Mouse (Mus musculus) kidney, postnatal 14 days (tissue): ENCODE data around the gene Alpk1.
"Not testable (repeated sequence)": the region's sequence is repeated elsewhere in the genome, so short reads cannot be mapped to it uniquely, and the experiment has no call there.

Experiments
- DNase-seq: peaks from one replicate; pipeline ENCODE4 v3.0.0; 2022; ENCODE audit warnings: mixed read lengths

Alpk1 gene

DNA sequence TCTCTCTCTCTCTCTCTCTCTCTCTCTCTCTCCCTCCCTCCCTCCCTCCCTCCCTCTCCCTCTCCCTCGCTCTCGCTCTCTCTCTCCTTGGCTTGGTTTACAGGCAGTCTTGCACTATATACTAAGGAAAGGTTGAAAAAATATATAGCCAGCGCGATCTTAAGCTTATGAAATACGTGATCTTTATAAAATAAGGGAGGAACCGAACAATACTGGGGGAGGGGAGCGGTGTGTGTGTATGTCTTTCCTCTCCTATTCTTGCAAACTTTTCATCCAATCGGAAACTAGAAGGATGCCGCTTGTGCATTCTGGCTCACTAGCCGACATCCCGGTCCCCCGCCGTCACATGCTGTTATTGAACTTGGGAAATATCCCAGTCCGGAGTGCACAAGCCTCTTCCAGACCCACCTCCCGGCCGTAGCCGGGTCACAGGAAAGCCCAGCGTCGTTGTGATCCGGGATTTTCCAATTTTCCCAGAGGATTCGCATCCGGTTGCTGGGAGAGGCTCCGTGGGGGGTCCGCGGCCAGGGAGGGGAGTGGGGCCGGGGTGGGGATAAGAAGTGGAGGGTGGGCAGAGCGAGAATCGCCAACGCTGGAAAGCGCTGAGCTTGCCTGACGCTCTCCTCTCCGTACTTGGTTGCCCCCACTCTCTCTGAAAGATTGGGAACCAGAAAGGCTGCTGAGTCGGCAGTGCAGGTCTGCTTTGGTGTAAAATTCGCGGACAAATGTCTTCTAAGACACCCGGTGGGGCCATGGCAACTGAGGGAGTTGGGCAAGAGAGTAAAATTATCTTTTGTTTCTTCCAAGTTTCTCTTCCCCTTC is 10.1 kb upstream of the Alpk1 start:
- DNase-seq, result peak; percentile 66

DNA sequence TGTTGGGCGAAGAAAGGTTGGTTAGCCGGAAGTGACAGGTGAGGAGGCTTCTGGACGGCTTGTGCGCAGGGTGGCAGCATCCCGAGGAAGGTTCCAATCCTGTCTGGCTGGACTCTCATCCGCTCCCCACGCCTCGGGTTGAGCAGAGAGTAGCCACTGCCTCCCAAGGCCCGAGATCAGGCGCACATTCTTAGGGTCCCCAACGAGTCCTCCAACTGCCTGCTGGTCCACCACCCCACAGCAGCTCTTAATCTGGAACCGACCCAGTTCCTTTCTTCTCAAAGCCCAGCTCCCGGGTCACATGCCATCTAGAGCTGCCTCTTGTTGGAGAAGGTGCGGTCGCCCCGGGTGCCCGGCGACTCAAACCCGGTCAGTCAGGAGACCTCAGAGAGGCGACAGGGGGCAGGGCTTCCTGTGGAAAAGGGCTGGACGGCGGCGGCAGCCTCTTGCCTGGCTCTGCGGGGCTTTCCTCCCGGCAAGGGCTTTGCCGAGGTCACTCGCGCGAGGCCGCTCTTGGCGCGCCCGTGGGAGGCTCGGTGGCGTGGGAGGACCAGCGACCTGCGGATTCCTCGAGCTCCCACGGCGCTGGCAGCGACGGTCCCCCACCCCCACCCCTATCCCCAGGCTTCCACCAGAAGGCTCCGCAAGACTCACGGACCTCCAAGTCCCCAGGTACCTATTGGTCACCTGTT is 9.3 kb upstream of the Alpk1 start, which contains the start of gene Tifa:
Tifa (plus strand) TSS at position 306 of the 692 bp plus-strand sequence.
- peak; percentile 74 for DNase-seq

DNA sequence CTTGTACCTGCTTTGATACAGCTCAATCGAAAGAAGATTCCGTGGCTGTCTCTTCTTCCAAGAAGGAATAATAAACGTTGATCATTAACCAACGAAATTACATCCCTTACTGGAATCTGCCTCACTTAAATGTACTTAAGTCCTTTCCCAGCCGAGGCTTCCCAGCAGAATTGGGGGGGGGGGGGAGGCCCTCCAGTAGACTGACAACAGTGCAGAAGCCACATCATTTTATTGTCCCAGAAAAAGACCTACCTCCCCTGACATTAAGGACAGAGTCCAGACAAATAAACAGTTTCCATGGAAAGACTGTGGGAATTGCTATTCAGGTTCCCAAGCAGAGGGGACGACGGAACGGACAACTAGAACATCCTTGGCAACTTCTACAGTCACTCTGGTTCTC is 8.6 kb upstream of the Alpk1 start:
- DNase-seq, result no peak

DNA sequence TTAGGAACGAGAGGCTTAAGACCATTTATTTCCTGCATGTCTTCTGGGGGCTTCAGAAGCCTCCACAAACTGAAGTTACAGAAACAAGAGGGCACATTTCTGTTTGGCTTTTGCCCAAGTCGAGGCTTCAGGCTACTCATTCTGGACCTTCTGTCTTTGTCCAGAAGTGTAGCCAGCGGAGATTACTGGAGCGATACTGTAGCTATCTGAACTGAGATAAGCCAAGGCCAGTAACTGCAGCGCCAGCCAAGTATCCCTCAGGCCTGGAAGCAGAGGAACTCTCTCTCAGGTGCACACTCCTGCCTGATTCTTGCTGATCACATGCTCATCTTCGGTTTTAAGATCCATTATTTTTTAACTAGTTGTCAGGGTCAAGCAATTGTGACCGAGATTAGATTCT is 7.7 kb upstream of the Alpk1 start:
- DNase-seq, result no peak

DNA sequence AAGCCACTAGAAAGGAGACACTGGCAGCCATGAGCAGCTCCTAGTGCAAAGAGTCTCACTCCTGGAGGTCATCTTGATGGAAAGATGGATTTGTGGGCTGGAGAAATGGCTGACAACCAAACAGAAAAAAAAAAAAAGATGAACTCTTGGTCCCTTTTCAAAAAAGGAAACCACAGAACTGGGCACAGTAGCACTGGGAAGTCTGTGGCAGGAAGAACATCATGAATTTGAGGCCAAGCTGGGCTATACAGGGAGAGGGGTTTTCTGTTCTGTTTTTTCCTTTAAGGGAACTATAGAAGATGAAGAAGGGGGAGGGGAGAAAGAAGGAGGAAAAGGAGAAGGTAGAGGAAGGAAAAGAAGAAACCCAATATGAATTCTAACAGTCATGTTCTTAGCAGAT is 6.7 kb upstream of the Alpk1 start:
- DNase-seq, result no peak

DNA sequence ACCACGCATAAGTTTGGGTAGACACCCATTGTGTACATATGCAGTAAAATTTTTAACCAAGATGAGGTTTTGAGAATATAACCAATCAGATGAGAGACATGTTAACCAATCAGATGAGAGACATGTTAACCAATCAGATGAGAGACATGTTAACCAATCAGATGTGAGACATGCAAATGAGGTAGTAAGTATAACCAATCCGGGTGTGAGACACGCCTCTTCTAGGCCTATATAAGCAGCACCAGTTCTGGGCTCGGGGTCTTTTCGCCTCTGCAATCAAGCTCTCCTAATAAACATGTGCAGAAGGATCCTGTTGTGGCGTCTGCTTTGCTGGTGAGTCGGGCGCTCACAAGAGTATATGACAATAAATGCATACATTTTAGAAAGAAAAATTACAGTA is 3.4 kb upstream of the Alpk1 start:
- DNase-seq, result not testable (repeated sequence)

DNA sequence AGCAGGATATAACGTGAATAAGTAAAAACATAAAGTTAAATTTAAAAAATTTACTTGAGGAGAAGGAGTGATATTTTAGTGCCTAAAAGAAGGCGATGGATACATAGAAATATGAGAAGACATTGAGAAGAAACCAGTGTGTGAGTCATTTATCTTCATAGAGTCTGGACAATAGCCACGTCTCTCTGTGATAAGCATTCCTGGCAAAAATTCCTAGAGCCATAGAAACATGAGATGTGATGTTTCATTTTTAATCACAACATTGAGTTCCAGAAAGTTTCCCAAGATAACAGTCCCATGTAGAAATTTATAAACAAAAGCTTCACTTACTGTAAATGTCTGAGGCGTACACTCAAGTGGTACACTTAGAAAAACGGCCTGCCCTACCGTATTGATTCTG is 2.6 kb upstream of the Alpk1 start:
- no peak for DNase-seq

DNA sequence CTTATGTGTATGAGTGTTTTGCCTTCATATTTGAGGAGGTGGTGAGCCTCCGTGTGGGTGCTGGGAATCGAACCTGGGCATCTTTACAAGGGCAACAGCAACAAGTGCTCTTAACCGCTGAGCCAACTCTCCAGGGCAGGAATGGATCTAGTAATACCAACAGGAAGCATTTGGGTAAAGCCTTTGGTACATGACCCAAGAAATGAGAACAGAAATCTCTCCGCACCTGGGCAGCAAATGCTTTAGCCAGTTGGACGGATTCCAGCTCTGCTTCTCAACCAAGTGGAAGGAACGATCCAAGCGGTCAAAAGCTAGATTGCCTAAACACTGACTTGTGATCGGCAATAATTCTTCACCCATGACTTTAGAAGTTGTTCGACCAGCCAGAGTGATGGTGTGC is 594 bp upstream of the Alpk1 start:
- DNase-seq, result peak; percentile 34

DNA sequence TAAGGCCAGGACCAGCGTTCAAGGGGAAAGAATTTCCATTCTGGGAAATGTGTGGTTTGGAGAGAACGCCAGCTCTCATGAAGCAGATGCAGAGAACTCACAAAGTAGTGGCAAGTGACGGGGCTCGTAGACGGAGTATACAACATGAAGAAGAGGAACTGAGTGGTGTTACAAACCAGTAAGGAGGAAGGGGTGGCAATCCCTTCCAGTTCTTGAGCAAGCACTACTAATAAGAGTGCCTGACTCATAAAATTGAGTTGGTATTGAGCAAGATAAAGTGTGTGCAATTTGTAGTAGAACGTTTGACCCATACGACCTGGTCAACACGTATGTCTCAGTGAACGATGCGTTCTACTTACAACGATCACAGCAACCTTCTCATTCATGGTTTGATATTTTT is 11.2 kb downstream of the Alpk1 start:
- DNase-seq, result no peak

DNA sequence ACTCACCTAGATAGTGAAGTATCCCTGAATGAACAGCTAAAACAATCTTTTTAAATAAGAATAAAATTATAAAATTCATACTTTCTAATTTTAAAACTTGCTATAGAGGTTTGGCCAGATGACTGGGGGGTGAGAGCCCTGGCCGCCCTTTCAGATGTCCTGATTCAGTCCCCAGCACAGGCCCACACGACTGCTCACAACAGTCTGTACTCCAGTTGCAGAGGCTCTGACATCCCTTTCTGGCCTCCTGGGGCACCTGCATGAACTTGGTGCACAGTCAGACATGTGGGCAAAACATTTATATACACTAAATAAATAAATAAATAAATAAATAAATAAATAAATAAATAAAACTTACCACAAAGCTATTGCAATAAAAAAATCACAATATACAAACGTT is 14.4 kb downstream of the Alpk1 start:
- DNase-seq, result no peak

DNA sequence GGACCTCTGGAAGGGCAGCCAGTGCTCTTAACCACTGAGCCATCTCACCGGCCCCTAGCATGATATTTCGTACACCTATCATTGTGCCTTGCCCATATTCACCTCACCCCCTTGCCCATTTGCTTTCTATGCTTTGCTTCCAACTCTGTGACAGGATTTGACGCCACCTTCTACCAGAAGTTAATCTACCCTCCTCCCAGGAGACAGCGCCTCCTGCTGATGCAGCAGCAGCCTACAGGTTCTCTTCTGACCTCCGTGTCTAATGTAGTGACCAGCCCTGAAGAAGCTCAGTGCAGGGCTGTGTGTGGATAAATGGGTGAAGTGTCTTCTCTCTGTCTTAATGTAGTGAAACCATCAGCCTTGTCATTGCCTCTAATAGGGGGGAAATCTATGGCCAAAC is 15.8 kb downstream of the Alpk1 start:
- DNase-seq, result no peak

DNA sequence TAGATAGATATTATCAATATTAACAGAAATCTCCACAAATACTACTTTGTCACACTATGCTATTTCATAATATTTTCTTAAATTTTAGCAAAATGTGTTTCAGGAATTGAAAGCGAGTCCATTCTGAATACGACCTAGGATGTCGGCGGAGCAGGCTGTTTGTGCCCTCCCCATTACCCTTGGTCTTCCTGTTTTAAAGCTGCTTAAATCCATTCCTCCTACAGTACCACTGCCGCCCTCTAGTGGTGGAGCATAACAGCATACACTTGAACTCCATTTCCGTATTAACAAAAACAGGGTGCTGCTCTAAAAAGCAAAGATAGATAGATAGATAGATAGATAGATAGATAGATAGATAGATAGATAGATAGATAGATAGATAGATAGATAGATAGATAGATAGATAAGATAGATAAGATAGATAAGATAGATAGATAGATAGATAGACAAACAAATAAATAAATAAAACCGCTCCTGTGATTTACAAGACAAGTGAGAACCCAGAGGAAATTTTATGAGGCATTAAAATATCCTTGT is 17.2 kb downstream of the Alpk1 start:
- DNase-seq, result peak; percentile 71

DNA sequence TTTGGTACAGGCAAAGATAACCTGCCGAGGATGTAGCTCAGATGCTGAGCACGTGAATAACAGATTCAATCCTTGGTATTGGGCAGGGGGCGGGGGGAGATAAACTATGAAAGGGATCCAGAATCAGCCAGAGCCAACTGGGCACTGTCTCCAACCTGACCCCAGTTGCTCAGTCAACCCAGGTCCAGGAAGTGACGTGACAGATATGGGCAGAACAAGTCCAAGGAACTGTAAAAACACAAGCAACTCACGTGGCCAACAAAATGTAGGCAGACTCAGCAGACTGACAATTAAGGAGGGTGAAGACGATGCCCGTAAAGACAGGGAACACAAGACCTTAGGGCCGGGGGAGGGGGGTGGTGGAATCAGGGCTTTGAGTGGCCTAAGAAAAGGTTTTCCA is 17.9 kb downstream of the Alpk1 start:
- DNase-seq, result no peak

DNA sequence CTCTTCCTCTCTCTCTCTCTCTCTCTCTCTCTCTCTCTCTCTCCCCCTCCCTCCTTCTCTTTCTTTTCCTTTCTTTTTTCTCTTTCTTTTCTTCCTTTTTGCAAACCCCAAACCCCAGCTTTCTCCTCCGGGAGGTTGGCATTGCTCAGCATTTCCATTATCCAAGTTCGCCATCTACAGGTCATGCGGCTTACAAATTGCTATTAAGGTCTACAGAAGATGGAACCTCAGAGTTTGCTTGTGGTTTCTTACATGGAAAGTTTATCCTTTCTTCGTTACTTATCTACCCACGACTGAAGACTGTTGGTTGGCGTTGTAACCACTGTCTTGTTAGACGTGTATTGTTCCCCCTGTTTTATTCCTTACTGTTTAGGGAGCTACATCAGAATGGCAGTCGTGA is 21.1 kb downstream of the Alpk1 start:
- peak; percentile 43 for DNase-seq

DNA sequence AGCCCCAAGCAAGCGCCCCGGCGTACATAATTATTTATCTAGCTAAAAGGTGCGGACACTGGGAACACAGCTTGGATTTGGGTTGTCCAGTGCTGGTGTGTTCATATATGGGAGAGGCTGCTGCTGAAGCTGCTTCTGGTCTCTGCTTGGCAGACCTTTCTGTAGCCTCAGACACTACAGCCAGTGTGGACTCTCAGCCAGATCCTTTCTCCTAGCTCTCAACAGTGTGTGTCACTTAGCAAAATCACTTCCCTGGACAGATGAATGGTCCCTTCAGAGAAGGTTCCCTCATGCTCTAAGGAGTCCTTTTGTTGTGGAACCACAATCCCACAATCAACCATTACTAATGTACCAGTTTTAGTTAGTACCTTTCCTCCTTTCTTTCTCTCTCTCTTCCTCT is 21.5 kb downstream of the Alpk1 start:
- no peak for DNase-seq

DNA sequence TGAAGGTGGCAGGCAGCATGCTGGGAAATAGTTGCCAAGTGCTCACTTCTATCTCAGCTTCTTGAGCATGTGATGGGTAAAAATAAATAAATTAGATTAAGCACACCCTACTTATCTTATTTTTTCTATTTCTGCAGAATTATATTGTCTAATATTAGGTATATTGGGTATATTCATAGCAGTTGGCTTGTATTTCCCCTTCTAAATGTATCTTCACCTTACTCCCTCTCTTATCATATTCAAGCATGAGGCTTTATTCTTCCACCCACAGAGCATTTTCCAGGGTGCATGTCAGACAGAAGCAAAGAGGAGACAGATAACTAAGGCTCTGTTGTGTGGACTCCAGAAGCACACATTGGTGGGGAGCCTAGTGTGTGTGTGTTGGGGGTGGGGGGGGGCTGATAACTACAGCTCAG is 22.4 kb downstream of the Alpk1 start:
- no peak for DNase-seq

DNA sequence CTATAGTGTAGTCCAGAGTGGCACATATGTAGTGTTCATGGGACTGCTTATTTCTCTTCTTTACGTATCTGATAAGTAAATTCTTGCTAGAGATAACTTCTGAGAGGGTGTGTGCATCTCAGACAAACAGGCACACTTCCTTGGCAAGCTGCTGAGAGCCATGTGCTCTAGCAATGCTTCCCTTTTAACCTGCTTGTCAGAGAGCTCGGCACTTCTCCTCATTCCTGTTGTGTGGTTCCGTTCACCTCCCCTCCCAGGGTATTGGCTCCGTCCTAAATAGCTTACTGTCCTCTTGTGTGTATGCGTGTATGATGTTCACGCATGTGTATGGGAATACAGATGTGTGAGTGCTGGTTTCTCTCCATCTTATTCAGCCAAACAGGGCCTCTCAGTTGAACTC is 23.9 kb downstream of the Alpk1 start:
- DNase-seq, result no peak

DNA sequence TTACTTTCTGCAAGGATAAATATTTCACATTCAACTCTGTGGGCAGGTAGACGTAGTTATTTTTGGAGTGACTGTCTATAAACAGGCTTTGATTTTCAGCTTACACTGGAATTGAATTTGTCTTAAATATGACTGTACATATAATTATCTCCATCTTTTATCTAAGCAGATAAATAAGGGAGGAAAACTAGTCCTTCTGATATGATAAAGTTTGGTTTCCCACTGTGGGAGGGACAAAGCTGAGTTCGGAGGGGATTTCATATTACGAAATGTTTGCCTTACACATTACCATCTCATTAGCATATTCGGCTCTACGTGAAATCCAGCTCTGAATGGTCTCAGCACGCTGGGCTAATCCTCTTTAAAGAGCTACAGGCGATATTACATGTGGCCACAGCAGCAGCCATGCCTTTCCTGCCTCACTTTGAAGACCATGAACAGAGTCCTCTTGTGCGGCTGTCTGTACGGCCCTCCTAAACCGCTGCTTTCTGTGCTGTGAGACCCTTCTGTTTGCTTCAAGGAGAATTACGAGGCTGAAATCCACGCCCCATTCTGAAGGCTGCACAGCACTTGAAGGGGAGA is 30.3 kb downstream of the Alpk1 start:
- no peak for DNase-seq

DNA sequence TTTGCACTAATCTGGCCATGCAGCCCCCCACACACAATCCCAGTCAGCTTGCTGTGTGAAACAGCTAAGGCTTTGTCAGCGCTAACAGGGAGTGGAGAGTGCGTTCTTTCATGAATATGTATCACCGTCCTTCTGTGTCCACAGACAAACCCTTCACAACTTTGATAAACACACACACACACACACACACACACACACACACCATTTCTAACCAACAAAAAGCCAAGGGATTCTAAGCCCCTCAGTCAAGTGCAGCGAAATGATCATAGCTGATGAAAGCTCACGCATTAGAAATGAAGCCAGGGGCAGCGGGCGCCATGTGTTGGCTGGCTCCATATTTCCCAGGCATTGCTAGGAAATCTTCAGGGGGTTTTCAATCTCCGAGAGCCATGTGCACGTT is 31.1 kb downstream of the Alpk1 start:
- no peak for DNase-seq

DNA sequence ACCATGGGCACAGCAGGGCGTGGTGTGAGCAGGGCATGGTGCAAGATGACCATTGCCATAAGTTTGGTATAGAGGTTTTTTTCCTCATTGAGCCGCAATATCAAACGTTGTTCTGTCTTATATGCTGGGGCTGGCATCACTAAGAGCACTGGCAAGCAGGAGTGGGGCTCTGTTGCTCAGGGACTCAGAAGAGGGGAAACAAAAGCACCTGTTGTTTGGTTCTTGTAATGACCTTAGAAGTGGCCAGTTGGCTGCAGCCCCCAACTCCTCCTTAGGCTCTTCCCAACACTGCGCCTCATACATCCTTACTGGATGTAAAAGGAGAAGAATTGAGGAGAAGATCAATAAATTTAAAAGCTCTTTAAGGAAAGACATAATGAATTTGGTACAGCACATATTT is 31.7 kb downstream of the Alpk1 start:
- no peak for DNase-seq

DNA sequence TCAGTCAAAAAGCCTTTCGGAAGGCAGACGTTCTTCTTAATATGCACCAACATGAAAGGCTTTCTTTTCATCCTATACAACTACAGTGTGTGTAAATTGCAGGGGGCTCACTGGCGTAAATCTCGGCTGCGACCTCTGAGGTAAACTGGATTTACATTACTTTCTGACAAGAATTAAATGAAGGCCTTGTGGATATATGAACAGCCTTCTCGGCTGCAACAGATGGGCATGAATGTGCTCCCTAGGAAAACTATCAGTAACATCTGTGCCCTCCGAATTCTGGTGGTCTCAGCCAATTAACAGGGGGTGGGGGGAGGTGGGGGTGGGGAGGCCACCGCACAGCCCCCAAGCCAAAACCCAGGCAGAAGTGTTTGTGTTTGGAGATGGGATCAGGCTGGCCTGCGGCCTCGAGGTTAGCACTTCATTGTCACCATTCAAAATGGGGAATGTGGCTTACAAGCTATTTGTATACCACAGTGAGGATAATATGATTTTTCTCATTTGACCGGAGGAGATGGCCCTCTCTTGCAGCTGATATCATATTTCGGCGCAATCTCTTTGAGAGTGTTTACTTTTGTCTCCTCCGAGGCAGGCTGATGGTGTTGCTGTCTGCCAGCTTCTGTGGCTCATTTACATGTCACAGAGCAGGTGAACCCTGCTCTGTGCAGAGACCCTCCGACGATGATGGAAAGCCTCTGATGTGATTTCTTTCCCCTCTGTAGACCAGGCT is 34.3 kb downstream of the Alpk1 start:
- no peak for DNase-seq

DNA sequence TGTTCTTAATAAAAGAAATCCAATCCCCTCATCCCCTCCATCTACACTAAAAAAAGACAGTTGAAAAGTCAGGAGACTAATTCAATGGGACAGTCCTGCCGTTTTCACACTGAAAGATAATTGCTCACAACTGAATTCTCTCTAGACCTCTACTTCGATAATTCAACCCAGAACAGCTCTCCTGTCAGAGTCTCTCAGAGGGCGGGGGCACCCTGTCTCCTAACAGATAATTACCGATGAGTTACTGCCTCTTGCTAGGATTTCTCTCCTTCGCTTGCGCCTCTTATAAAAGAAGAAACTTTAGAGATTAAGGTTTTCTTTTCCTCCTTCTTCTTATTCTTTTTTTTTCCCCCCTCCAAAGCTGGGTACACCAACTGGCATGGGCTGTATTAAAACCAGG is 34.8 kb downstream of the Alpk1 start:
- DNase-seq, result no peak
